Mouse (Mus musculus) MEL (cell line): ENCODE measurements around the gene Hist2h2ac. TPM values are rescaled to one million over a fixed set of nuclear protein-coding genes. Genes with fewer than 3 reads are reported as not detected.
A peak's percentile ranks its signal among the peaks of the same experiment; 100 is the strongest.

Source experiments
- DNase-seq: peaks from one replicate; pipeline ENCODE4 v3.0.0; 2011; ENCODE audit warnings: low read depth, low spot score
- H3K27ac ChIP-seq: 2 replicates; pipeline ENCODE4 v1.5.1; 2012; ENCODE audit warnings: low read depth, mild to moderate bottlenecking, control low read depth, low read length, moderate library complexity; ENCODE audit not compliant: control insufficient read depth
- H3K27me3 ChIP-seq, 2 experiments: fragments of 150-350 bp in 1 of 2; sonication (generic) in 1 of 2; 2 replicates each; pipeline ENCODE4 v1.6.1; 2012; ENCODE audit warnings: low read length in 2 of 2, mild to moderate bottlenecking in 2 of 2, improper control_type of control experiment in 1 of 2, moderate library complexity in 1 of 2; ENCODE audit not compliant: insufficient read depth in 2 of 2, control insufficient read depth in 1 of 2
- H3K36me3 ChIP-seq, 2 experiments: 2 replicates each; pipeline ENCODE4 v1.6.1; 2012 to 2014; ENCODE audit warnings: low read length in 2 of 2, improper control_type of control experiment in 1 of 2, inconsistent platforms in 1 of 2, mild to moderate bottlenecking in 1 of 2; ENCODE audit not compliant: insufficient read depth in 2 of 2, control insufficient read depth in 1 of 2
- H3K4me1 ChIP-seq, 2 experiments: fragments of 150-350 bp in 1 of 2; sonication (generic) in 1 of 2; 2 replicates each; pipeline ENCODE4 v1.6.1; 2012; ENCODE audit warnings: low read length in 2 of 2, improper control_type of control experiment in 1 of 2, mild to moderate bottlenecking in 1 of 2; ENCODE audit not compliant: insufficient read depth in 2 of 2, control insufficient read depth in 1 of 2
- H3K4me3 ChIP-seq, 2 experiments: fragments of 150-350 bp in 1 of 2; sonication (generic) in 1 of 2; 2 replicates each; pipeline ENCODE4 v1.5.1; 2012; ENCODE audit warnings: low read depth in 2 of 2, low read length in 2 of 2, mild to moderate bottlenecking in 2 of 2, moderate library complexity in 2 of 2, control low read depth in 1 of 2, improper control_type of control experiment in 1 of 2; ENCODE audit not compliant: control insufficient read depth in 1 of 2, insufficient read depth in 1 of 2
- H3K79me2 ChIP-seq: 2 replicates; pipeline ENCODE4 v1.6.1; 2012; ENCODE audit warnings: mild to moderate bottlenecking, low read length, moderate library complexity; ENCODE audit not compliant: control insufficient read depth, poor library complexity, insufficient read depth
- H3K9ac ChIP-seq: 2 replicates; pipeline ENCODE4 v1.6.1; 2012; ENCODE audit warnings: low read depth, mild to moderate bottlenecking, control low read depth, low read length, moderate library complexity; ENCODE audit not compliant: control insufficient read depth, poor library complexity, severe bottlenecking
- H3K9me3 ChIP-seq: fragments of 150-350 bp; sonication (generic); replicated peaks from 2 replicates; pipeline ENCODE4 v1.6.1; 2012; ENCODE audit warnings: mild to moderate bottlenecking, low read length, improper control_type of control experiment, moderate library complexity; ENCODE audit not compliant: insufficient read depth
- CHD1 ChIP-seq: IDR thresholded peaks from 2 replicates; pipeline ENCODE4 v1.6.1; 2012; ENCODE audit warnings: low read depth, mild to moderate bottlenecking, inconsistent platforms, low read length, improper control_type of control experiment
- CTCF ChIP-seq, 3 experiments: IDR thresholded peaks in 2 of 3; conservative IDR thresholded peaks in 1 of 3; 2 replicates each; pipeline ENCODE4 v1.5.1; 2011 to 2012; ENCODE audit warnings: low read length in 3 of 3, low read depth in 2 of 3, mild to moderate bottlenecking in 2 of 3, improper control_type of control experiment in 1 of 3, inconsistent platforms in 1 of 3, mixed read lengths in 1 of 3, moderate library complexity in 1 of 3; ENCODE audit not compliant: control insufficient read depth in 1 of 3, insufficient read depth in 1 of 3, poor library complexity in 1 of 3, severe bottlenecking in 1 of 3
- ETS1 ChIP-seq: IDR thresholded peaks from 2 replicates; pipeline ENCODE4 v1.6.1; 2012; ENCODE audit warnings: low read depth, mild to moderate bottlenecking, inconsistent platforms, low read length, improper control_type of control experiment, moderate library complexity
- KAT2A ChIP-seq: conservative IDR thresholded peaks from 2 replicates; pipeline ENCODE4 v1.6.1; 2012; ENCODE audit warnings: low read depth, low read length, improper control_type of control experiment, inconsistent platforms
- MAX ChIP-seq: IDR thresholded peaks from 2 replicates; pipeline ENCODE4 v1.6.1; 2011; ENCODE audit warnings: low read length, improper control_type of control experiment
- MAZ ChIP-seq: IDR thresholded peaks from 2 replicates; pipeline ENCODE4 v1.6.1; 2012; ENCODE audit warnings: low read depth, mild to moderate bottlenecking, inconsistent platforms, low read length, improper control_type of control experiment
- NELFE ChIP-seq: IDR thresholded peaks from 2 replicates; pipeline ENCODE4 v1.6.1; 2011; ENCODE audit warnings: low read depth, low read length, improper control_type of control experiment
- POLR2AphosphoS5 ChIP-seq: IDR thresholded peaks from 2 replicates; pipeline ENCODE4 v1.6.1; 2012; ENCODE audit warnings: low read depth, borderline replicate concordance, mild to moderate bottlenecking, inconsistent platforms, low read length, moderate library complexity, mixed read lengths
- SIN3A ChIP-seq: IDR thresholded peaks from 2 replicates; pipeline ENCODE4 v1.6.1; 2012; ENCODE audit warnings: low read length, improper control_type of control experiment, inconsistent platforms
- TAL1 ChIP-seq: IDR thresholded peaks from 2 replicates; pipeline ENCODE4 v1.6.1; 2012; ENCODE audit warnings: mild to moderate bottlenecking, inconsistent platforms, low read length, moderate library complexity, mixed read lengths
- TBP ChIP-seq: IDR thresholded peaks from 2 replicates; pipeline ENCODE4 v1.8.0; 2011; ENCODE audit warnings: low read depth, low read length, improper control_type of control experiment
- TCF12 ChIP-seq: IDR thresholded peaks from 2 replicates; pipeline ENCODE4 v1.6.1; 2014; ENCODE audit warnings: low read depth, mild to moderate bottlenecking, inconsistent platforms, low read length, improper control_type of control experiment, moderate library complexity
- ZC3H11A ChIP-seq: IDR thresholded peaks from 2 replicates; pipeline ENCODE4 v1.6.1; 2012; ENCODE audit warnings: low read depth, mild to moderate bottlenecking, inconsistent platforms, low read length, improper control_type of control experiment
- ZMIZ1 ChIP-seq: IDR thresholded peaks from 2 replicates; pipeline ENCODE4 v1.6.1; 2012; ENCODE audit warnings: low read depth, mild to moderate bottlenecking, inconsistent platforms, low read length, improper control_type of control experiment, moderate library complexity
- ZNF384 ChIP-seq: IDR thresholded peaks from 2 replicates; pipeline ENCODE4 v1.6.1; 2012; ENCODE audit warnings: low read depth, mild to moderate bottlenecking, inconsistent platforms, low read length, improper control_type of control experiment
- polyA plus RNA-seq, 2 experiments: library from polyadenylated mRNA; stranded (reverse) in 1 of 2; unstranded in 1 of 2; fragments of >175 nt in 1 of 2; fragments of >200 nt in 1 of 2; gene quantifications; 2 replicates each; pipeline versions ENCODE4 v1.2.1 to v1.2.4; 2012; ENCODE audit warnings: low replicate concordance in 2 of 2, low read depth in 1 of 2; ENCODE audit not compliant: insufficient read length in 2 of 2, insufficient read depth in 1 of 2, missing spikeins in 1 of 2
- total RNA-seq: library from RNA; depleted of rRNA; stranded (reverse); fragments of 300-350 nt; gene quantifications from 2 replicates; pipeline ENCODE4 v1.2.3, GENCODE M21; 2012

Gene Hist2h2ac
- total and polyA plus RNA-seq, 3 experiments, result 4.8 to 2,824 TPM; not detected in 1

GRCm38 (mm10) chr3:96263558-96264403, 43.1 kb upstream of the Hist2h2ac start:
- Histone ChIP-seq H3K36me3 (peaks cover 0 to 51% of the 10 kb centered on the region in 2 experiments; a peak in 2 of 4 replicates), H3K4me3 (peak overlapping the region; percentile 10 to 75), H3K27ac (peak overlapping the region; percentile 99), H3K4me1 (peaks cover 0 to 39% of the 10 kb centered on the region in 2 experiments; a peak in 2 of 4 replicates), H3K9ac (peak overlapping the region; percentile 92), H3K9me3 (no peaks in the 10 kb centered on the region), H3K79me2 (peaks cover 7% of the 10 kb centered on the region; the same call in 1 of the 2 replicates), H3K27me3 (no peaks in the 10 kb centered on the region)
- DNase-seq, result peak; percentile 94
- TF ChIP-seq KAT2A, result no peak
- no peak for TF ChIP-seq ZMIZ1
- TF ChIP-seq ETS1, result no peak
- TF ChIP-seq MAZ, result no peak
- no peak for TF ChIP-seq NELFE
- no peak for TF ChIP-seq MAX
- TF ChIP-seq CHD1, result no peak
- TF ChIP-seq ZNF384, result no peak
- no peak for TF ChIP-seq ZC3H11A
- no peak for TF ChIP-seq SIN3A
- no peak for TF ChIP-seq TBP
- no peak for TF ChIP-seq TCF12

GRCm38 (mm10) chr3:96262979-96263550, 42.4 kb upstream of the Hist2h2ac start, which contains the start of gene Hist2h4:
TSS of gene Hist2h4 (minus strand) at chr3:96263311.
- Histone ChIP-seq H3K9ac (peak within 1 kb of the TSS; percentile 92), H3K9me3 (no peaks in the 10 kb centered on the region), H3K4me1 (peaks cover 0 to 44% of the 10 kb centered on the region in 2 experiments; a peak in 2 of 4 replicates), H3K79me2 (peaks cover 7% of the 10 kb centered on the region; the same call in 1 of the 2 replicates), H3K36me3 (peaks cover 0 to 52% of the 10 kb centered on the region in 2 experiments; a peak in 2 of 4 replicates), H3K27me3 (no peaks in the 10 kb centered on the region), H3K27ac (peak within 1 kb of the TSS; percentile 99), H3K4me3 (peak within 1 kb of the TSS; percentile 12 to 75)
- DNase-seq, result peak; percentile 100
- peak; percentile 99 for TF ChIP-seq POLR2AphosphoS5
- TF ChIP-seq CTCF (IDR thresholded peaks at IDR 0.05 in 2 of 3, conservative IDR thresholded peaks at IDR 0.05 in 1 of 3; ENCODE audit: control insufficient read depth in 1 of 3, insufficient read depth in 1 of 3, low read depth in 2 of 3, low read length in 3 of 3, poor library complexity in 1 of 3, severe bottlenecking in 1 of 3), result peak in 1 of 3 experiments; percentile 53; a peak in 2 of 6 replicates
- TF ChIP-seq MAZ, result no peak
- TF ChIP-seq TAL1, result peak; percentile 91
